Mouse (Mus musculus) heart, postnatal 25 days (tissue): Measurements from ENCODE around the gene Gemin4. TPM values are rescaled to one million over a fixed set of nuclear protein-coding genes. Genes with fewer than 3 reads are reported as not detected.
A peak's percentile ranks its signal among the peaks of the same experiment; 100 is the strongest.

Experiments
- DNase-seq: peaks from one replicate; pipeline ENCODE4 v3.0.0; 2022; ENCODE audit warnings: low spot score
- intact Hi-C: fragments of 180-260 bp; cut with DNase I; formaldehyde crosslinking; loops from one replicate; pipeline ENCODE4 v1.15.1; 2025
- total RNA-seq, 2 experiments: library from RNA; stranded (reverse); gene quantifications; 2 replicates each; pipeline ENCODE4 v1.2.3; 2021

Gene Gemin4
- total RNA-seq = 1 to 10 TPM; 1.4 to 3.2 TPM

- intact Hi-C loops = loop anchor here (2.0 kb wide), 2 partner anchors 15 to 37 kb away; no protein-coding TSS in a partner anchor
- DNase-seq = peak; percentile 91
Observed at GRCm38 (mm10) chr11:76217390-76217800, at the start of gene Gemin4, which contains the start of gene Dbil5. Gemin4 (minus strand) TSS chr11:76217664. Dbil5 (plus strand) TSS chr11:76217608.

- no peak for DNase-seq
- intact Hi-C loops = loop anchor here (5.0 kb wide), 1 partner anchor 60 kb away; no protein-coding TSS in a partner anchor
Observed at GRCm38 (mm10) chr11:76262611-76263351, 45.3 kb upstream of the Gemin4 start.

DNA sequence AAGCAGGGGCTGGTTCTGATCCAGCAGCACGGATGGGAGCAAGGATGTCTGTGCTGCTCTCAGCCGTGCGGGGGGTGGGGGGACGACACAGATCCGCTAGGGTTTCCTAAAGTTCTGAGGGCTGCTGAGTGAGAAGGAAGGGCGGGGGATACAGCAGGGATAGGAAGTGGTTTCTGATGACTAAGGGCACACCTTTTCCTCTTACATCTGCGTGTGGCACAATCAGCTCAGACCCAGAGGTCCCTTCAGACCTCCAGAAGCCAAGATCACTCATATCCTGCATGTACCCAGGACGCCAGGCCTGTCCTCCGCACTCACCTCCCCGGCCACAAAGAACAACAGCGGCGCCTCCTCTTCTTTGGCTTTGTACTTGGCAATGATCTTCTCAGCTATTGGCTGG, 43.8 kb upstream of the Gemin4 start:
- DNase-seq = no peak
- intact Hi-C loops = loop anchor here (5.0 kb wide), 1 partner anchor 61 kb away; no protein-coding TSS in a partner anchor

DNA sequence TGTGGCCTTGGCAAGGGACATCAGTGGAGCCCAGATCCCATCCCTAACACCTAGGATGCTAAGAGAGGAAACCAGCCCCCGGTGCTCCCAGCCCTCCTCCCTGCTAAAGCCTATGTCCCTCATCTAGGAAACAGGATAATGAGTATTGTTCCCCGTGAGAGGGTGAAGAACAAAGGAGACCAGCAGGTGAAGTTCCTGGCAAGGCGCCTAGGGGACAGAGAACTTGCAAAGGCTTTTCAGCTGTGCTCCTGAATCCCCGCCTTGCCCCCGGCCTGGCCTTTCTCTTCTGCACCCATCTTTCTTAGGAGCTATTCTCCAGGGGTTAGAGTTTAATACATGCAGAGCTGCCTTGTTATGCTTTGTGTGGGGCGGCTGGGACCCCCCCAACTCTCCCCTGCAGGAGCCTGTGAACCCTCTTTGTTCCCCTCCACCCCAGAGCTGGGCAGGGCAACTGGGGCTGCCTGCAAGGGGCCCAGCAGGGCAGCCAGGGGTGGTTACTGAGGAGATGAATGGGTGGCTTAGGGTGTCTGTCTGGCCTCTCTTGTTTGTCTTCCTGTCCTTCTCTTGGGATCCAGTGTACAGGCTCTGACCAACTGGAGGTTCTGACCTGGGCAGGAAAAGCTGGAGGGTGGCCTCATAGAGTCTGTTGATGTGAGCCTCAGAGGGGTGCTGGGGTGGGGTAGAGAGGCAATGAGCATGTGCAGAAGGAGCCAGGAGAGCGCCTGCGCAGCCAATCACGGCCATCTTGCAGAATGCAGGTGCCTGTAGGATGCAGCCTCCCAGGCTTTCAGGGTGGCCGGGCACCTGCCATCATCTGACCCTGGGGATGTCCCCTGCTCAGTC, 43.0 kb upstream of the Gemin4 start:
- intact Hi-C loops = loop anchor here (5.0 kb wide), 1 partner anchor 62 kb away; no protein-coding TSS in a partner anchor
- no peak for DNase-seq

- intact Hi-C loops = no loop called here
- no peak for DNase-seq
Observed at GRCm38 (mm10) chr11:76258511-76258910, 41.0 kb upstream of the Gemin4 start.

DNA sequence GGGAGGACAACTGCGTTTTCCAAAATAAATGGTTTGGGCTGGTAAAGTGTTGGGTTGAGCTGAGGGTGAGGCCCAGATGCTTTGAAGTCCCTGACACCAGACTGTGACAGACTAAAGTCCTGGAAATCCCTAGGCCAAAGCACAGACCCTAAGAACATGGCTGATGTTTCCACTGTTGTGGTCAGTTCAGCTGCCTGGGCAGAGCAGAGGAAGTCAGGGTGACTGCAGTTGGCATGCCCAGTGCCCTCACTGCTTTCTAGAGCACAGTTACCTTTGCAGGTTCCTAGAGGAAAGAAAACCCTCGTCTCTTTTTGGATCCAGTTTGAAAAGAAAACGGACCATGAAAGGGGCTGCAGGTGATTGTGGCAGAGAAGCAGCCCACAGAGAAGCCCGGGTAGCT, 39.9 kb upstream of the Gemin4 start:
- intact Hi-C loops = no loop called here
- no peak for DNase-seq

DNA sequence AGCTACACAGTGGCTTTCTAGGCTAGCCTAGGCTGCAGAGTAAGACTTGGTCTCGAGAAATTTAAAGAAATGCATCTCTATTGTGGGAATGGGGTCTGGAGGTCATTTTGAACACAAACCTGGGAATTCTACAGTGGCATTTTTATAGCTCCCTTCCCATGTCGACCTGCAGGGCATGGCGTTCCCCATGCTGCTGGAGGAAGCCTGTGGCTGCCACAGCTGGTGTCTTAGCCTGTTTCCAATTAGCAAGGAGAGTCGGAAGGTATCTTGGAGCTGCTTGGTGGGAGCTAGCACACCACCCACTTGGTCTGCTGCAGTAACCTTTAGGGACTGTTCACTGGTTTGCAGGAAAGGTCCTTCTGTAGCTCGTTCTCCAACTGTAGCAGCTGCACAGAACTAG, 38.7 kb upstream of the Gemin4 start:
- intact Hi-C loops = no loop called here
- no peak for DNase-seq

DNA sequence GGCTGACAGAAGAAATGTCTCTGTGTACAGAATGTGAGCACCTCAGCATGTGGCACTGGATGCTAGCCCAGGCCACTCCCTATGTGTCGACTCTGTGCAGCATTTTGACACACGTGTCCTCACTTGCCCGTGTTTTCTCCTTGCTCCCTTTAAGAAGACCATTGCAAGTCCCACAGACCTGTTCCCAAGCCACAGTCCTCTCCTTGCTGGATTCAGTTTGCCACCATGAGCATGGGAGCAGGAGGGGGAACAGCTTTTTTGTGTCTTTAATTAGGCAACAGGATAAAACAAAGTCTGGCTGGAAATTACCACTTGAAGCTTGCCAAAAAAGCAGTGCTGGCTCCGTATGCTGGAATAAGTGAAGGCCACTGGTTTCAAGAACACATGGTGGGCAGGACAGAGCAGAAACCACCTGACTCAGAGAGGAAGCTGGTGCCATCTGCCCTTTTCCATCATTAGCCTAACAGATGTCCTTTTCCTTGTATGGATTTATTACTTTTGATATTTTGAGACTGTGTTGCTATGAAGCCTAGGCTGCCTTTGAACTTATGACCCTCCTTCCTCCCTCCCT, 38.1 kb upstream of the Gemin4 start:
- intact Hi-C loops = no loop called here
- DNase-seq = no peak

DNA sequence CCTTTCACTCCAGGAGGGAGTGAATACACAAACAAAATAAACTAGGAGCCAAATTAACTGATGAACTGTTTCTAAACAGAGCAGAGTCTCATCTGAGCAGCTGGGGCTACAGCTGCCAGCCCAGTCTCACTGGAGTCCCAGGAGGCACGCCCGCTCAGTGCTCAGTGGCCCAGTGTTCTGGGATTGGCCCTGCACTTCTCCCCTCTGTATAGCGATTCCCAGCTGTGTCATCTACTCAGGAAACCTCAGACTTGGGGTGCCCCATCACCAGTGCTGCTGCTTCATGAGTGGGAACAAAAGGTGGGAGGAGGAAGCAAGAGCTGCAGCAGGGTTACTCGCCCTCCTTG, 36.4 kb upstream of the Gemin4 start:
- no peak for DNase-seq
- intact Hi-C loops = loop anchor here (1.0 to 5.0 kb wide), 2 partner anchors 152 to 203 kb away; partner anchors contain the start of gene Timm22

DNA sequence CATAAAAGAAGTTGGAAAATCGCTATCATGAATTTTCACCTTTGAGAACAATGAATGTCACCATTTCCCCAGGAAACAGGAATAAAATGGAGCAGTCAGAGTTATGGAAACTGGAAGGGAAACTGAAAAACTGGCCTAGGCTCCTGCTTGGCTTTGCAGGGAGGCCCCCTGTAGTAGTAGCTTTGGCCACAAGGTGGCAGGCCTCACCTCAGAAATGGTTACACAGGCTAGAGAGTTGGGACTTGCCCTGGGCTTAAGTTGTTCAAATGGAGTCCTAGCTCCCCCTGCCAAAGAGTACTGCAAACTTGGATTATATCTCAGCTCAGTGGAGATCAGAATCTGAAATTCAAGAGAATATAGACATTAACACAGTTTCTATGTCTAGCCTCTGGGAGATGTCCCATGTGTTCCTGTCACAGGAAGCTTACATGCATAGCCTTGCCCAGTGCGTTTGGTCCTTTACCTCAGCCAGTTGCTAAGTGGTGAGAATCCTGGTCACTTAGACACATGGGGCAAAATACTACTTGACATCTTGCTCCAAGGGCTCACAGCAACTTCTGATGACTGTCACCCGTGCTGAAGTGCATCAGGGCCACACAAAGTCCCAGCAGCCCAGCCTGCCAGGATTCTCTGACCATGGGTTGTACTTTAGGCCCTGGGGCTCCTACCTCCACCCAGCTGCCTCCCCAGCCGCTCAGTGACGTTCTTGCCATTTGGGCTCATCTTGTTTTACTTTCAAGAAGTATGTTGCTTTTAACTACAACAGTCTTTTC, 35.9 kb upstream of the Gemin4 start:
- intact Hi-C loops = loop anchor here (1.0 to 5.0 kb wide), 2 partner anchors 153 to 204 kb away; partner anchors contain the start of gene Timm22

DNA sequence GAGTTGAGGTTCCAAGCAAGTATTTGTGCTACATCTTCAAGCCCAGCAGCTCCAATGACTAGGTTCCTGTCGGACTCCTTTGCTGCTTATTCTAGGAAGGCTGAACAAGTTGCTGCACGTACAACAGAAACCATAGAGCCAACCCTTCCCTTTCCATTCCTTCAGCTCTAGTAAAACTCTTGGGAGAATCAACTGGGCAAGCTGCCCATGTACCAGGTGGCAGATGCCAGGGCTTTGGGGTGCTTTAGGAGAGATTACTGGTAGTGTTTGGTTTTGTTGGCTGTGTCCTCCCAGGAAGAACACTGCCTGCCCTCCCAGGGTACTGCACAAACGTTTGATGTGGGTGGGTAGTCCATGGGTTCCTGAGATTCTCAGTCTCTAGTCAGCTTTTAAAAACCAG, 34.6 kb upstream of the Gemin4 start:
- intact Hi-C loops = loop anchor here (5.0 kb wide), 1 partner anchor 205 kb away; no protein-coding TSS in a partner anchor

More for the DNA sequence above, 35.9 kb upstream of the Gemin4 start:
- peak; percentile 71 for DNase-seq

DNA sequence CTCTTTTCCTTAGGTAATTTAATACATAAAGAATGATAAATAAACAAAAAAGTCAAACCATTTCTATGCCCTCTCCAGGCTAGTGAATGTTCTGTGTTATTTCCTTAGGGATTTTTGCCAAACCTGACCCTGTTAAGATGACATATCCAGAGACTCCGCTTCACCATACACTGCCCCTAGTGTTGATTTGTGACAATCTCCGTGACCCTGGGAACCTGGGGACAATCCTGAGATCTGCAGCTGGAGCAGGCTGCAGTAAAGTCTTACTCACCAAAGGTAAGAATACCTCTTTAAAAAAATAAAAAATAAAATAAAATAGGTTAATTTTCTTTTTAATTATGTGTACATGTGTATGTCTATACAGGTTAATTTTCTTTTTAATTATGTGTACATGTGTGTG, 29.8 kb upstream of the Gemin4 start:
- DNase-seq = no peak
- intact Hi-C loops = no loop called here

More for the DNA sequence above, 34.6 kb upstream of the Gemin4 start:
- no peak for DNase-seq

DNA sequence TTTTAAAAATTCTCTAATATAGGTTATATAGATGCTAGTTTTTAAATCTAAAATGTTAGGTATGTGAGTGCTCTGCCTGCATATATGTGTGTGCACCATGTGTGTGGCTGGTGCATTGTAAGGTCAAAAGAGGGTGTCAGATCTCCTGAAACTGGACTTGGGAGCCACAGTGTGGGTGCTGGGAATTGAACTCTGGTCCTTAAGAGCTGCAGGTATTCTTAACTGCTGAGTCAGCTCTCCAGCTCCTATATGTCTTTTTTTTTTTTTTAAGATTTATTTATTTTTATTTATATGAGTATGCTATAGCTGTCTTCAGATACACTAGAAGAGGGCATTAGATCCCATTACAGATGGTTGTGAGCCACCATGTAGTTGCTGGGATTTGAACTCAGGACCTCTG, 29.0 kb upstream of the Gemin4 start:
- intact Hi-C loops = no loop called here
- no peak for DNase-seq

DNA sequence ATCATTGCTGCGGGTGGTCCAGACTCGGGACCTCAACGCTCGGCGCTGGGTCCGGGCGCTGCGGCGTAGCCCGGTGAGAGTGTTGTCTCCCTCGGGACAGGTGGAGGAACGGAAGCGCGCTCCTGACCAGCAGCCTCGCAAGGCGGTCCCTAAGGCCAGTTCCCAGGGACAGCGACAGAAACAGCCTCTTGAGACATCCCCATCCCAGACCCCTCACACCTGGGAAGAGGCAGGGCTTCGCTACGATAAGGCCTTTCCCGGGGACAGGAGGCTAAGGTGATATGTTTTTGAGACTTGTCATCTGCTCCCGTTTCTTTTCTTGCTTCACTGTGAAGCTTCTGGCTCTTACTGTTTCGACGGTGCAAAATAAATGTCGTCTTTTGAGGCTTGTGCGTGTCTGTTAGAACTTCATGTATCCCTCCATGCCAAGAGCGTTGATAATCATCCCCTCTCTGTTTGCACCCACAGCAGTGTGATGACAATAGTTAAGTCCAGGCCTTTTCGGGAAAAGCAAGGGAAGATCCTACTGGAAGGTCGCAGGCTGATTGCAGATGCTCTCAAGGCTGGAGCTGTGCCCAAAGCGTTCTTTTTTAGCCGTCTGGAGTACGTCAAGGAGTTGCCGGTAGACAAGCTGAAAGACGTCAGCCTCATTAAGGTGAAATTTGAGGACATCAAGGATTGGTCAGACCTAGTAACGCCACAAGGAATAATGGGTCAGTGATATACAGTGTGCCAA, 26.5 kb upstream of the Gemin4 start:
- DNase-seq = no peak

GRCm38 (mm10) chr11:76242901-76243810, 25.7 kb upstream of the Gemin4 start, which contains the start of the genes Mrm3 and Glod4:
Mrm3 (plus strand) TSS chr11:76243715.
Glod4 (minus strand) TSS chr11:76243725.
- intact Hi-C loops = no loop called here
- peak; percentile 78 for DNase-seq

More for the DNA sequence above, 26.5 kb upstream of the Gemin4 start:
- intact Hi-C loops = no loop called here

- no peak for DNase-seq
Observed at GRCm38 (mm10) chr11:76239750-76240149, 22.3 kb upstream of the Gemin4 start.

GRCm38 (mm10) chr11:76236136-76236535, 18.7 kb upstream of the Gemin4 start:
- DNase-seq = no peak

More at GRCm38 (mm10) chr11:76239750-76240149, 22.3 kb upstream of the Gemin4 start:
- intact Hi-C loops = no loop called here

DNA sequence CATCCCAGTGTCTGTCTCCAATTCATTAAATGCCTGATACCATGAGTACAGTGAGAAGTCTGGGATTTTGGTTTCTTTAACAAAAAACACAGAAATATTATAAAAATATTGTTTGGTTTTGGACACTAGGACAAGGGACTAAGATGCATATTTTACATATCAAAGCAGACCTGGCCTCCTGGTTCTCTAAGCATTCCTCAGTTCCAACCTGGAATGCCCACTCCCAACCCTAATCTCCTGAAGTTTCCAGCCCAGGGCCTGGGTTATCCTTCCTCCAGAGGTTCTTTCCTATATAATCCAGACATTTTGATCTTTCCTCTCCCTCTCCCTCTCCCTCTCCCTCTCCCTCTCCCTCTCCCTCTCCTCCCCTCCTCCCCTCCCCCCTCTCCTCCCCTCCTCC, 7.6 kb upstream of the Gemin4 start:
- intact Hi-C loops = no loop called here
- no peak for DNase-seq

More at GRCm38 (mm10) chr11:76236136-76236535, 18.7 kb upstream of the Gemin4 start:
- intact Hi-C loops = no loop called here
